Mouse (Mus musculus): Measurements from ENCODE around the gene Slc5a5. TPM values are rescaled to one million over a fixed set of nuclear protein-coding genes. Genes with fewer than 3 reads are reported as not detected.

Slc5a5 gene
- total and polyA plus RNA-seq, 3 experiments, result 0.04 to 0.26 (median 0.16) TPM

DNA sequence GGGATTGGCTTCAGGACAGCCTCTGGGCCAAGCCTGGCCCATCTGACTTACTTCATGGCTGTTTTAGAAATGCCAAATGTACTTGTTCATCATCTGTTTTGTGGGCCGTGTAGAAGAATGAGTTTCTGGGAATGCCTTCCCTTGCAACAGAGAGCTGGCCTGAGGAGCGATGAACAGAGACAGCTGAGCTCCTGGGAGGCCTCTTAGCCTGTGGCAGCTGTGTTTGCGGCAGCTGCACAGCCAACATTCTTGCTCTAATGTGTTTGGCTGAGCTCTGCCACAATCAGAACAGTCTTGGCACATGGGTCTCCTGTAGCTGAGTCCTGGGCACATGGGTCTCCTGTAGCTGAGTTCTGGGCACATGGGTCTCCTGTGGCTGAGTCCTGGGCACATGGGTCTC lies 35.5 kb upstream of the Slc5a5 start:
- Histone ChIP-seq H3K4me1 (ENCODE audit: control insufficient read depth in 1 of 2, insufficient read depth in 2 of 2) (peaks cover 0 to 11% of the 10 kb centered on the region in 2 experiments; a peak in 2 of 4 replicates), H3K27me3 (replicated peaks) (no peaks in the 10 kb centered on the region), H3K4me3 (replicated peaks in 1 of 3; ENCODE audit: low read depth in 2 of 3, low read length in 2 of 3, poor library complexity in 1 of 3) (no peak overlapping the region), H3K27ac (ENCODE audit: insufficient read depth, low read depth) (no peak overlapping the region), H3K9me3 (replicated peaks; ENCODE audit: low read length) (no peaks in the 10 kb centered on the region), H3K36me3 (replicated peaks in 1 of 2; ENCODE audit: control insufficient read depth in 1 of 2, insufficient read depth in 1 of 2, low read length in 1 of 2) (no peaks in the 10 kb centered on the region), H3K9ac (ENCODE audit: insufficient read depth, low read depth) (no peak overlapping the region), H3K79me2 (replicated peaks; ENCODE audit: control insufficient read depth, extremely low read depth, insufficient read depth, poor library complexity, severe bottlenecking) (no peaks in the 10 kb centered on the region), H3K4me2 (ENCODE audit: insufficient read depth, low read depth, poor library complexity, severe bottlenecking) (no peak overlapping the region)
- in situ Hi-C loops (cut with MboI; ENCODE audit: low pct_ligation_motif_present, low pct_unique_long_range_greater_than_20kb, low sequenced_read_pairs) (no loop called here), dilution Hi-C loops (cut with MboI; ENCODE audit: extremely low pct_ligation_motif_present, extremely low pct_unique_long_range_greater_than_20kb, low sequenced_read_pairs) (no loop called here)
- TF ChIP-seq MAFK (IDR thresholded peaks at IDR 0.05; ENCODE audit: insufficient replicate concordance, low read length) (no peak), NELFE (IDR thresholded peaks at IDR 0.05; ENCODE audit: low read depth, low read length) (no peak), PAX5 (IDR thresholded peaks at IDR 0.05; ENCODE audit: low read length) (no peak)
- DNase-seq (ENCODE audit: extremely low read depth), result no peak

- Histone ChIP-seq H3K27ac (ENCODE audit: insufficient read depth, low read depth) (no peak overlapping the region), H3K4me2 (ENCODE audit: insufficient read depth, low read depth, poor library complexity, severe bottlenecking) (no peak overlapping the region), H3K27me3 (replicated peaks) (no peaks in the 10 kb centered on the region), H3K4me3 (replicated peaks in 1 of 3; ENCODE audit: low read depth in 2 of 3, low read length in 2 of 3, poor library complexity in 1 of 3) (no peak overlapping the region), H3K4me1 (ENCODE audit: control insufficient read depth in 1 of 2, insufficient read depth in 2 of 2) (peaks cover 0 to 11% of the 10 kb centered on the region in 2 experiments; a peak in 2 of 4 replicates), H3K79me2 (replicated peaks; ENCODE audit: control insufficient read depth, extremely low read depth, insufficient read depth, poor library complexity, severe bottlenecking) (no peaks in the 10 kb centered on the region), H3K36me3 (replicated peaks in 1 of 2; ENCODE audit: control insufficient read depth in 1 of 2, insufficient read depth in 1 of 2, low read length in 1 of 2) (peaks cover 0 to 7% of the 10 kb centered on the region in 2 experiments), H3K9me3 (replicated peaks; ENCODE audit: low read length) (no peaks in the 10 kb centered on the region), H3K9ac (ENCODE audit: insufficient read depth, low read depth) (no peak overlapping the region)
- in situ Hi-C loops (cut with MboI; ENCODE audit: low pct_ligation_motif_present, low pct_unique_long_range_greater_than_20kb, low sequenced_read_pairs) (no loop called here), dilution Hi-C loops (cut with MboI; ENCODE audit: extremely low pct_ligation_motif_present, extremely low pct_unique_long_range_greater_than_20kb, low sequenced_read_pairs) (no loop called here)
- DNase-seq (ENCODE audit: extremely low read depth), result no peak
- TF ChIP-seq MAX (IDR thresholded peaks at IDR 0.05; ENCODE audit: low read length) (no peak), E2F4 (IDR thresholded peaks at IDR 0.05; ENCODE audit: insufficient replicate concordance, low read depth, low read length) (no peak), SMC3 (IDR thresholded peaks at IDR 0.05; ENCODE audit: low read depth, low read length) (no peak), MAFK (IDR thresholded peaks at IDR 0.05; ENCODE audit: insufficient replicate concordance, low read length) (no peak), ZC3H11A (IDR thresholded peaks at IDR 0.05; ENCODE audit: low read depth, low read length) (no peak), ZMIZ1 (IDR thresholded peaks at IDR 0.05; ENCODE audit: low read depth, low read length) (no peak), SIN3A (IDR thresholded peaks at IDR 0.05; ENCODE audit: low read length) (no peak), NRF1 (IDR thresholded peaks at IDR 0.05; ENCODE audit: low read depth, low read length) (no peak), EP300 (IDR thresholded peaks at IDR 0.05; ENCODE audit: low read length) (no peak), CHD1 (IDR thresholded peaks at IDR 0.05; ENCODE audit: low read depth, low read length) (no peak)
These were observed 33.8 kb upstream of the Slc5a5 start for GRCm38 (mm10) chr8:70926396-70926795.

DNA sequence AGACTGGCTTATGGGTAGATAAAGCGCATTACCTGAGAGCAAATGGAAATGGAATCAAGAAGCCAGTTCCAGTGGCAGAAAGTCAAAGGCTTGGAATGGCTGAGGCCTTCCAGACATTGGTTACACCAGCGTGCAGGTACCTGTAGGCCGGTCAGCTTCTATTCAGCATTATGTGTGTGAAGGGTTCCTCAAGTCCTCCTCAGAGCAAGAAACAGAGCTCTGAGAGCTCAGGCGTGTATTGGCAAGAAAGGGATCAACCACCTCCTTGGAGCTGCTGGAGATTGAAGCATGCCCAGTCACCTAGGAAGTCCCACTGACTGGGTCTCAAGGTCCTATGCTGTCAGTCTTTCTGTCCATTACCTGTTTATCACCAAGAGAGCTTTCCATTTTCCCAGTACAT lies 33.2 kb upstream of the Slc5a5 start:
- DNase-seq (ENCODE audit: extremely low read depth), result no peak
- H3K4me1 ChIP-seq (ENCODE audit: control insufficient read depth in 1 of 2, insufficient read depth in 2 of 2), result peaks cover 0 to 11% of the 10 kb centered on the region in 2 experiments; a peak in 2 of 4 replicates
- no peaks in the 10 kb centered on the region for H3K79me2 ChIP-seq (replicated peaks; ENCODE audit: control insufficient read depth, extremely low read depth, insufficient read depth, poor library complexity, severe bottlenecking)
- H3K9me3 ChIP-seq (replicated peaks; ENCODE audit: low read length), result no peaks in the 10 kb centered on the region
- peaks cover 0 to 14% of the 10 kb centered on the region in 2 experiments for H3K36me3 ChIP-seq (replicated peaks in 1 of 2; ENCODE audit: control insufficient read depth in 1 of 2, insufficient read depth in 1 of 2, low read length in 1 of 2)
- no peaks in the 10 kb centered on the region for H3K27me3 ChIP-seq (replicated peaks)
- dilution Hi-C loops (cut with MboI; ENCODE audit: extremely low pct_ligation_motif_present, extremely low pct_unique_long_range_greater_than_20kb, low sequenced_read_pairs), result no loop called here
- in situ Hi-C loops (cut with MboI; ENCODE audit: low pct_ligation_motif_present, low pct_unique_long_range_greater_than_20kb, low sequenced_read_pairs), result no loop called here
- no peak overlapping the region for H3K4me2 ChIP-seq (ENCODE audit: insufficient read depth, low read depth, poor library complexity, severe bottlenecking)
- TF ChIP-seq POLR2A (IDR thresholded peaks at IDR 0.05; ENCODE audit: low read depth, low read length) (no peak), E2F4 (IDR thresholded peaks at IDR 0.05; ENCODE audit: insufficient replicate concordance, low read depth, low read length) (no peak), IRF4 (IDR thresholded peaks at IDR 0.05; ENCODE audit: low read depth, low read length) (no peak), KAT2A (IDR thresholded peaks at IDR 0.05; ENCODE audit: insufficient replicate concordance, low read length) (no peak), BHLHE40 (IDR thresholded peaks at IDR 0.05; ENCODE audit: low read depth, low read length) (no peak), USF2 (conservative IDR thresholded peaks at IDR 0.05; ENCODE audit: low read depth, low read length) (no peak), SMC3 (IDR thresholded peaks at IDR 0.05; ENCODE audit: low read depth, low read length) (no peak)
- no peak overlapping the region for H3K27ac ChIP-seq (ENCODE audit: insufficient read depth, low read depth)
- no peak overlapping the region for H3K4me3 ChIP-seq (replicated peaks in 1 of 3; ENCODE audit: low read depth in 2 of 3, low read length in 2 of 3, poor library complexity in 1 of 3)
- no peak overlapping the region for H3K9ac ChIP-seq (ENCODE audit: insufficient read depth, low read depth)
